Mouse (Mus musculus): ENCODE measurements around the gene Chst5. TPM values are rescaled to one million over a fixed set of nuclear protein-coding genes. Genes with fewer than 3 reads are reported as not detected.

Chst5 gene
- 2.7 and 2.8 TPM in 2 replicates for polyA plus RNA-seq (2015; fragmentation: Nextera tagmentation; extraction: Ambion mirVana)

GRCm38 (mm10) chr8:111909621-111910450, at the start of gene Chst5:
Gene Chst5 (minus strand): TSS chr8:111910447.
- H3K27me3 ChIP-seq: 0 out of 2 replicates have a peak, but pooled peaks cover 4% of the 10 kb centered on the region
- peak within 1 kb of the TSS; percentile 46 for H3K4me3 ChIP-seq
- no peaks in the 10 kb centered on the region for H3K9me3 ChIP-seq
- peak within 1 kb of the TSS; percentile 86 for H3K4me2 ChIP-seq (replicated peaks)
- 0 out of 2 replicates have a peak, but pooled peaks cover 2% of the 10 kb centered on the region for H3K36me3 ChIP-seq
- peaks cover 40% of the 10 kb centered on the region for H3K4me1 ChIP-seq
- H3K27ac ChIP-seq (replicated peaks): no peak within 1 kb of the TSS
- peak within 1 kb of the TSS; percentile 66 for H3K9ac ChIP-seq (replicated peaks)
- peak; percentile 33; the same call in 1 of the 2 replicates for ATAC-seq (replicated peaks)
- WGBS: 3% methylated on average over 47 of the region's 47 CpGs

- no peaks in the 10 kb centered on the region for H3K4me1 ChIP-seq
- no peaks in the 10 kb centered on the region for H3K9me3 ChIP-seq
- H3K27ac ChIP-seq (replicated peaks): no peak overlapping the region
- no peak for ATAC-seq (replicated peaks)
- peaks cover 44% of the 10 kb centered on the region for H3K36me3 ChIP-seq
- H3K4me3 ChIP-seq: no peak overlapping the region
- WGBS: 94% methylated on average over 2 of the region's 2 CpGs
- H3K27me3 ChIP-seq: no peaks in the 10 kb centered on the region
- H3K9ac ChIP-seq (replicated peaks): no peak overlapping the region
- no peak overlapping the region for H3K4me2 ChIP-seq (replicated peaks)
Measured at GRCm38 (mm10) chr8:111957231-111957630, 47.0 kb upstream of the Chst5 start.

- H3K4me1 ChIP-seq: no peaks in the 10 kb centered on the region
- no peak for ATAC-seq (replicated peaks)
- peaks cover 49% of the 10 kb centered on the region for H3K36me3 ChIP-seq
- no peak overlapping the region for H3K4me3 ChIP-seq
- no peak overlapping the region for H3K4me2 ChIP-seq (replicated peaks)
- no peak overlapping the region for H3K9ac ChIP-seq (replicated peaks)
- H3K27me3 ChIP-seq: no peaks in the 10 kb centered on the region
- no peaks in the 10 kb centered on the region for H3K9me3 ChIP-seq
- H3K27ac ChIP-seq (replicated peaks): no peak overlapping the region
- WGBS: 94% methylated on average over 5 of the region's 5 CpGs
Measured at GRCm38 (mm10) chr8:111955879-111956278, 45.6 kb upstream of the Chst5 start.

DNA sequence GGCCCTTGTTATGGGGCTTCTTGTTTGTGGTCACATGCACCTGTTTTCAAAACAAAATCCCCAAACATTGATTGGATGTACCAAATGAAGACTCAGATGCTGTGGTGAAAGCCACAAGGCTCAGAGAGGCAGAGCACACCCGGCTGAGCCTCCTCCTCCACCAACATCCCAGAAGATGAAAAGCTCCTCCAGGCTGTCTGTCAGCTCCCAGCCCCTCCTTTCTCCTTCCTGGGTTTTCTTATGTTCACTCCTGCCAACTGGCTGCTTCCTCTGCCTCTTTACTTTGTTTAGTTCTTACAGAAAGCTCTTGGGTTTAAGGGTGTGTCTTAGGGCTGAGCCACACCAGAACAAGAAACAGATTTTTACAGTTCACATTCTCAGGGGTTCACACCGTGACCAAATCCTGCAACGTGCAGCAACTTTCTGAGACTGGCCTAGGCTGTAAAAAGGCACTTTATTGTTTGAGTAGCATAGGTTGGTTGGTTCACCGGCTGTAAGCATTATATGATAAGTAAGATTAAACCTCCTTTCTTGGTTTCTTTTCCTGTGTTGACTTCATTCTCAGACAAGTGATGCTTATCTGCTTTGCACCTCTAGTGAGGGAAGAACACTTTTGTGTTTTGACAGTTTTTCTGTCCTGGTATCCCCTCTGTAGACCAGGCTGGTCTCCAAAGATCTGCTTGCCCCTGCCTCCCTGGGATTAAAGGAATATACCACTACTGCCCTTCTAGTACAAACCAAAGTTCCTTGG, 44.8 kb upstream of the Chst5 start:
- Histone ChIP-seq H3K4me2 (replicated peaks) (no peak overlapping the region), H3K9me3 (no peaks in the 10 kb centered on the region), H3K36me3 (peaks cover 50% of the 10 kb centered on the region), H3K27me3 (no peaks in the 10 kb centered on the region), H3K4me3 (no peak overlapping the region), H3K4me1 (no peaks in the 10 kb centered on the region), H3K27ac (replicated peaks) (no peak overlapping the region), H3K9ac (replicated peaks) (no peak overlapping the region)
- no peak for ATAC-seq (replicated peaks)
- 94% methylated on average over 4 of the region's 4 CpGs for WGBS

DNA sequence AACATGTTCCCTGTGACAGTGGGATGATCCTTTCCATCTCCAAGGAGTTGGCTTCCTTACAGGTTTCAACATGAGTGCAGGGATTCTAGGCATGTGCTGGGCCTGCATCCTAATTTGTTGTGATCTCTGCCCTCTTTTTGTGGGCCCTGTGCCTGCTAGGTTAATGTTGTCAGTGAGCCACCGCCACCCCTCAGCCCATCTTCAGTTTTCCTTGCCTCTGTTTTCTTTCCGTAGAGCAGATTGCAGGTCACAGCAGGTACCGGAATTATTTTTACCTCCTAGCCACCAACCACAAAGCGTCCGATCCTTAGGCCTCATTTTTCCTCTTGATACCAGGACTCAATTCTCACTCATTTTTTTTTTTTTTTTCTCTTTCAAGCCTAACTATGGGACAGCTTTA, 41.7 kb upstream of the Chst5 start:
- 95% methylated on average over 5 of the region's 5 CpGs for WGBS
- Histone ChIP-seq H3K9me3 (no peaks in the 10 kb centered on the region), H3K27ac (replicated peaks) (no peak overlapping the region), H3K36me3 (peaks cover 63% of the 10 kb centered on the region), H3K4me1 (no peaks in the 10 kb centered on the region), H3K27me3 (no peaks in the 10 kb centered on the region), H3K9ac (replicated peaks) (no peak overlapping the region), H3K4me3 (no peak overlapping the region), H3K4me2 (replicated peaks) (no peak overlapping the region)
- ATAC-seq (replicated peaks): no peak

- Histone ChIP-seq H3K9ac (replicated peaks) (no peak overlapping the region), H3K27me3 (no peaks in the 10 kb centered on the region), H3K36me3 (peaks cover 59% of the 10 kb centered on the region), H3K9me3 (no peaks in the 10 kb centered on the region), H3K27ac (replicated peaks) (no peak overlapping the region), H3K4me2 (replicated peaks) (no peak overlapping the region), H3K4me1 (no peaks in the 10 kb centered on the region), H3K4me3 (no peak overlapping the region)
- 96% methylated on average over 7 of the region's 7 CpGs for WGBS
- ATAC-seq (replicated peaks): no peak
Measured at GRCm38 (mm10) chr8:111951317-111951716, 41.1 kb upstream of the Chst5 start.

DNA sequence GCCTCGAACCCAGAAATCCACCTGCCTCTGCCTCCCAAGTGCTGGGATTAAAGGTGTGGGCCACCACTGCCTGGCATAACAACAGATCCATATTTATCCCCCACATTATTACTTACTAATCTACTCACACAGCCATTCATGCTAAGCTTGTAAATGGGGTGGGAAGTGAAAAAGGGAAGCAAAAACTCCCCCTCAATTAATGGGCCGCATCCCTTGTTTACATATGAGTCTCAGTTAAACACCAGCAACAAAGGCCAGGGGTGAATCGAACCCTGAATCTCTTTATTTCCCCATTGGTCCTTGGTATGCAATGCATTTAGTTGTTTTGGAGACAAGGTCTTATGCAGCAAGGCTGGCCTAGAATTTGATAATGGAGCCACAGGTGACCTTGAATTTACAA, 40.6 kb upstream of the Chst5 start:
- 86% methylated on average over 3 of the region's 3 CpGs for WGBS
- Histone ChIP-seq H3K9ac (replicated peaks) (no peak overlapping the region), H3K27me3 (no peaks in the 10 kb centered on the region), H3K4me2 (replicated peaks) (no peak overlapping the region), H3K9me3 (no peaks in the 10 kb centered on the region), H3K27ac (replicated peaks) (no peak overlapping the region), H3K4me1 (no peaks in the 10 kb centered on the region), H3K36me3 (peaks cover 62% of the 10 kb centered on the region), H3K4me3 (no peak overlapping the region)
- ATAC-seq (replicated peaks): no peak

GRCm38 (mm10) chr8:111947954-111948353, 37.7 kb upstream of the Chst5 start:
- Histone ChIP-seq H3K27ac (replicated peaks) (no peak overlapping the region), H3K27me3 (no peaks in the 10 kb centered on the region), H3K4me1 (no peaks in the 10 kb centered on the region), H3K9me3 (no peaks in the 10 kb centered on the region), H3K9ac (replicated peaks) (no peak overlapping the region), H3K36me3 (peaks cover 63% of the 10 kb centered on the region), H3K4me2 (replicated peaks) (no peak overlapping the region), H3K4me3 (no peak overlapping the region)
- ATAC-seq (replicated peaks): no peak
- WGBS: 91% methylated on average over 8 of the region's 8 CpGs

DNA sequence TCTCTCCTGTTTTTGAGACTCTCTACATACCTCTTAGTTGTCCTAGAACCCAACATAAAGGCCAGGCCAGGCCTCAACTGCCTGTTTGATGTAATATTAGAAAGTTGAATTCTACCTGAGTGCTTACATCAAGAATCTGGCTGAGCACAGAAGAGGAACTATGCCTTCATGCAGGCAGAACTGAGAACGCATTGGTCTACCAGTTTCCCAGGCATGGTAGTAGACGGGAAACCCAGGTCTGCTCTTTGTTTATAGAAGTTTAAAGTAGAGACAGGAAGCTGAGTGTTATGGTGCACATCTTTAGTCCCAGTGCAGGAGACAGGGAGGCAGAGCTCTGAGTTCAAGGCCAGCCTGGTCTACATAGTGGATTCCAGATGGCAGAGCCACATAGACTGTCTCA, 36.9 kb upstream of the Chst5 start:
- Histone ChIP-seq H3K9me3 (no peaks in the 10 kb centered on the region), H3K9ac (replicated peaks) (no peak overlapping the region), H3K4me3 (no peak overlapping the region), H3K36me3 (peaks cover 64% of the 10 kb centered on the region), H3K4me2 (replicated peaks) (no peak overlapping the region), H3K27ac (replicated peaks) (no peak overlapping the region), H3K4me1 (peaks cover 2% of the 10 kb centered on the region), H3K27me3 (no peaks in the 10 kb centered on the region)
- no peak for ATAC-seq (replicated peaks)
- WGBS: 95% methylated on average over 2 of the region's 2 CpGs

DNA sequence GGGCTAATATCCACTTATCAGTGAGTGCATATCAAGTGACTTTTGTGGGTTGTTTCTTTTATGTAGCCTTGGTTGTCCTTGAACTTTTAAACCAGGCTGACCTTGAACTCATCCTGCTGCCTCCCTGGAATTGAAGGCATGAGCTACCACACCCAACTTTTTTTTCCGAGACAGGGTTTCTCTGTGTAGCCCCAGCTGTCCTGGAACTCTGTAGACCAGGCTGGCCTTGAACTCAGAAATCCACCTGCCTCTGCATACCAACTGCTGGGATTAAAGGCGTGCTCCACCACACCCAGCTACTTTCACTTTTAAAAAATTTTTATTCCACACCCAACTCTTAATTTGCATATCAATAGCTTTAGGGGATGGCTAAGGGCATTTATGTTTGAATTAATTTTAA, 33.3 kb upstream of the Chst5 start:
- Histone ChIP-seq H3K4me1 (peaks cover 19% of the 10 kb centered on the region), H3K9ac (replicated peaks) (no peak overlapping the region), H3K27ac (replicated peaks) (no peak overlapping the region), H3K4me3 (no peak overlapping the region), H3K4me2 (replicated peaks) (no peak overlapping the region), H3K9me3 (no peaks in the 10 kb centered on the region), H3K27me3 (no peaks in the 10 kb centered on the region), H3K36me3 (peaks cover 50% of the 10 kb centered on the region)
- WGBS: 88% methylated on average over 2 of the region's 2 CpGs
- no peak for ATAC-seq (replicated peaks)

DNA sequence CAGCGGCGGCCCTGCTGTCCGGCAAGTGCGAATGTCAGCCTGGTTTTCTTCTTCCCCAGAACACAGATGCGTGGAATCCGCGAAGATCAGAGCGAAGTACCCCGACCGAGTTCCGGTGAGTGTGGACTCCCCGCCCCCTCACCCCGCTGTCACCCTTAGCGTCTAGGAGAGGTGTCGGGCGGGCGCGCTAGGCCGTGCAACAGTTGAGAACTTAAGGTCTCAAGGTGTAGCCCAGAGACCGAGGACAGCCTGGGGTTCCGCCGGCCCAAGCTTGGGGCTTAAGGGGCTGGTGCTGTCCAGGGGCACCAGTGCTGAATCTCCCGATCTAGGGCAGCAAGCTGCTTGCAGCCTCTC, 30.8 kb upstream of the Chst5 start:
- H3K4me3 ChIP-seq: peak overlapping the region; percentile 72
- peak overlapping the region; percentile 72 for H3K9ac ChIP-seq (replicated peaks)
- H3K27me3 ChIP-seq: no peaks in the 10 kb centered on the region
- H3K4me2 ChIP-seq (replicated peaks): peak overlapping the region; percentile 95
- WGBS: under 1% methylated on average over 23 of the region's 23 CpGs
- H3K4me1 ChIP-seq: peaks cover 19% of the 10 kb centered on the region
- peaks cover 32% of the 10 kb centered on the region for H3K36me3 ChIP-seq
- H3K27ac ChIP-seq (replicated peaks): peak overlapping the region; percentile 67
- no peaks in the 10 kb centered on the region for H3K9me3 ChIP-seq
- ATAC-seq (replicated peaks): peak; percentile 38

All from forebrain, embryonic 15.5 days (tissue).